Mouse (Mus musculus) left cerebral cortex, adult 11 months (tissue): Measurements from ENCODE around the gene Atp2a2.
"Not testable (repeated sequence)": the region's sequence is repeated elsewhere in the genome, so short reads cannot be mapped to it uniquely, and the experiment has no call there.

Experiments
- DNase-seq: peaks from one replicate; pipeline ENCODE4 v3.0.0; 2022; ENCODE audit warnings: low spot score

Atp2a2 gene

DNA sequence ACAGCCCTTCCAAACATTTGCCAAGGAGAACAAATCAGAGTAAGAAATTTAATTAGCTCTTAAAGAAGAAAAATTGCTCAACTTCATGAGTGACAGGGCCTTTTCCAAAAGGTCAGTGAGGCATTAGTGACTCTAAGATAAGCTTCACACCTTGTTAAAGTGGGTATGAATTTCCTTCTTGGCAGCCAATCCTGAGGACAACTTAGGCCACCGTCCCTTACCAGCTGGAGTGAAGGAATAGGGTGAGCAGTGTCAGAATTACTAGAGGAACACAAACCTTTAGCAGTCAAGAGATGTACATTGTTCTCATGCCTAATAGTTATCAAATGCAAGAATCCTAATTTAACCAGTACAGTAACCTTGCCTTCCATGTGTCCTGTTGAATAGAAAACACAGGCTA lies 7.6 kb downstream of the Atp2a2 start:
- no peak for DNase-seq

DNA sequence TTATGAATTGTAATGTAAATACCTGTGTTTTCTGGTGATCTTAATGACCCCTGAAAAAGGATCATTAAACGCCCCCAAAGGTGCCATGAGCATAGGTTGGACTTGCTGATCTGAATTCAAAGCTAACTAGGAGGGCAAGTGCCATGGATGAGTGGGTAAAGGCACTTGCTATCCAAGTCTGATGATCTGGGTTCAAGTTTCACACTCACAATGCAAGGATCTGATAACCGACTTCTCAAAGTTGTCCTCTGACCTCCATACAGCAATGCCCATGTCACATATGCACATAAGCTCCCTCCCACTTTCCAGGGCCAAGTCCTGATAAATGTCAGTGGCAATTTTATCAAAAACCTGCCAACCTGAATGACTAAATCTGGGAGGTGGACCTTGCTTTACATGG lies 9.0 kb downstream of the Atp2a2 start:
- DNase-seq = no peak

DNA sequence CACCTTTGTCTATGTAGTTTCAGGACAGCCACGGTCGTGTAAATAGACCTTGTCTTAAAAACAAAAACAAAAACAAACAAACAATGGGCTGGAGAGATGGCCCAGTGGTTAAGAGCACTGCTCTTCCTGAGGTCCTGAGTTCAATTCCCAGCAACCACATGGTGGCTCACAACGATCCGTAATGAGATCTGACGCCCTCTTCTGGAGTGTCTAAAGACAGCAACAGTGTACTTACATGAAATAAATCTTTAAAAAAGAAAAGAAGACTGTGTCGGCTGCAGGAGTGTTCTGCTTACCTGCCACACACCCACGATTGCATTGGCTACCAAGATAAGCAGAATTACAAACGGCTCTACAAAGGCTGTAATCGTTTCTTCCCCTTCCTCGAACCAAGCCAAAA lies 10.6 kb downstream of the Atp2a2 start:
- DNase-seq = no peak

DNA sequence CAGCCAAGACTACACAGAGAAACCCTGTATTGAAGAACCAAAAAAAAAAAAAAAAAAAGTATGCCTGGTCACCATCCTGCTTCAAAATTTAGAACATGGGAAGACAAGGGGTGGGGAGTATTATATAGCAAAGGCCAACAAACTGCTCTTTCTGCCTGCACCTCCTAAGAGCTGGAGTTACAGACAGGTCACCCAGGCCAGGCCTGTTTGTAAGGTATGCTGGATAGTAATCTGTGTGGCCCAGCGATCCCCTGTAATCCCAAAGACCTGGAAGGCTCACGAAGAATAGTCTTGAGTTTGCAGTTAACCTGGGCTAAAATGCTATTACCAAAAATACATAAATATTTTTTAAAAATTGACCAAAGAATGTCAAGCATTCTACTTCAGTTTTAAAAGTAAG lies 11.9 kb downstream of the Atp2a2 start:
- no peak for DNase-seq

DNA sequence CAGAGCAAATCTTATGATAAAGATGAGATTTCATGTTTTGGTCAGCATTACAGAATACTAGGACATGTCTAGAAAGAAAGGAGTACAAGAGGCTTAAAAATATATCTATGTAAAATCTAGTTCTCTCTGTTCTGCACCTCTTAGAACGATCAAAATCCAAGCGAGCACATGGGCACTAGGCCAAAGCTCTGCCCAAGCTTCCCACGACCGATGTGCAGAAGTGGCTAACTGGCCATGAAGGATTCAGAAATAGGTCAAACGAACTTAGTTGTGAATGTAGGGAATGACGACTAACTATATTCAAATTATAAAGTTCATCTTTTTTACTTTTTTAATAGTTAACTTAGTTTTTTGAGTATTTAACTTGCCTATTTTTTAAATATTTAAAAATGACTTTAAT lies 14.2 kb downstream of the Atp2a2 start:
- no peak for DNase-seq

DNA sequence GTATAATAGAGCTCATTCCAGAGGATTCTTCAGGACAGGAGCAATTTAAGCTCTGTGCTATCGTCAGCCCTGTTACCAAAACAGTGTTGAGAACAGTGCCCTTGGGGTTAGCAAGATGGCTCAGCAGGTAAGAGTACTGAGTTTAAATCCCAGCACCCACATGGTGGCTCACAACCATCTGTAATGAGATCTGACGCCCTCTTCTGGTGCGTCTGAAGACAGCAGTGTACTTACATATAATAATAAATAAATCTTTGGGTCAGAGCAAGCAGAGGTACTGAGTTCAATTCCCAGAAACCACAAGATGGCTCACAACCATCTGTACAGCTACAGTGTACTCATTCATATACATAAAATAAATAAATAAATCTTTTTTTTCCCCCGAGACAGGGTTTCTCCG lies 15.8 kb downstream of the Atp2a2 start:
- not testable (repeated sequence) for DNase-seq

DNA sequence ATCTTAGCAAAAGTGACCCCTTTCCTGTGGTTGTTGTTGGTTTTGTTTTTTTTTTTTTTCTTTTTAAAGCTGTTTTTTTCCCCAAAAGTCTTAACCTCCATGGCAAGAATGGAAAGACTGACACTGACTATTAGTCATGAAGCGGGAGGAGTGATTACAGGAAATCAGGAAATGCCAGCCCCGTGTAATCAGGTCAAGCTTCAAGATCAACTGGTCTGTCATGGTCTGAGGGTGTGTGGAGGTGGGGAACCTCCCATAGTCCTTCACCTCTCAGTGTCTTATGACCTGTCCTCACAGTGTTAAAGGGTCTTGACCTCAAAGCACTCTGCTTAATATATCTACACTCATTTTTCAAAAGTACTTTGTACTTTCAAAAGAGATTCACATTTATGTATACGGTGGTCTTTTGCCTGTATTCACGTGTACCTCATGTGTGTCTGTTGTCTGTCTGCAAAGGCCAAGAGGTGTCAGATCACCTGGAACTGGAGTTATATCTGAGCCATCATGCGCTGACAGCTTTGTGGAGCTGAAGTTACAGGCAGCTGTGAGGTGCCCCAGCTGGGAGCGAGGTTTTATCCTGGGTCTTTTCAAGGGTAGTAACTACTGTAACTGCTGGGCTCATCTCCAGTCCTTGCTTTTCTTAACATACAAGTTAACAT lies 19.2 kb downstream of the Atp2a2 start:
- DNase-seq = no peak

DNA sequence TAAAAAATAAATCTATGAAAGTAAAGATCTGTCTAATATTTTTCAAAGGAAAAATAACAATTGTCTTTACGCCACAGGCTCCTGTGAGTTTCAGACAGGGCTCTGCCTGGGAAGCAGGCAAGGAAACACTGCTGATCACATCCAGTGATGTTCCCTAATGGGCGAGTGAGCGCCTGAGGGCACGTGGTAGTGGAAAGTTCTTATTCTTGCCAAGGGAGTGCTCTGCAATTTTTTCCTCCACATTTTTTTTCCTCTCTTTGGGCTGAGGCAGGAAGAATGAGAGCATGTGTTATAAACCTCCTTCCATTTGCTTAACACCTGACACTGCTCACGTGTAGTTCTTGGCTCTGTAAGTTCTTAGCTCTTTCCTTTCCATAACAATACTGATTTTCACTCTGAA lies 20.2 kb downstream of the Atp2a2 start:
- DNase-seq = no peak

DNA sequence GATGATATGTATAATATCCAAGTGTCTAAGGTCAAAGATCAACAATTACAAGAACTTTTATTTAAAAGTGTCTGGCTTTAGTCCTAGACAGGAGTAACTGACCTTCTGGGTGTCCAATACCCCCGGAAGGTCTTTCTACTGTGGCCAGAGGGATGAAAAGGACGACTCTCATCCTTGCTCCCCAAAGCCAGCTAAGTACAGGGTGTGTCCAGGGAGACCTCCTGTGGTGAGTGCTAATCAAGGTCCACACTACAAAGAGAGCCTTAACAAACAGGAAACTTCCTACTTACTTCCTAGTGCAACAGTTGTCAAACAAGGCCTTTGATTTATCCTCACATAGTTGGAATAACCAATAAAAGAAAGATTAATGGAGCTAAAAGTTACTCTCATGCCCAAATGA lies 22.9 kb downstream of the Atp2a2 start:
- no peak for DNase-seq

DNA sequence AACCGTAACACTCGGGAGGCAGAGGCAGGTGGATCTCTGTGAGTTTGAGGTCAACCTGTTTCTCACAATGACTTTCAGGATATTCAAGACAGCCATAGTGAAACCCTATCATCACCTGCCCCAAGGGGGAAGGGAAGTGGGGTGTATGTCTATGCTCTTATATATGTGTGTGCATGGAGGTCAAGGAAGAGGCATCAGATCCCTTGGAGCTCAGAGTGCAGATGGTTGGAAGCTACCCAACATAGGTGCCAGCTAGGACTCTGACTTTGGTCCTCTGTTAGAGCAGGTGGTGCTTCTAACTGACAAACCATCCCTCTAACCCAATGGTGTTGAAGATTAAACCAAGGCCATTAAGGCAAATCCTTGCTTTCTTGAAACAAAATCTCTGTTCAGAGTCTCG lies 24.5 kb downstream of the Atp2a2 start:
- no peak for DNase-seq

DNA sequence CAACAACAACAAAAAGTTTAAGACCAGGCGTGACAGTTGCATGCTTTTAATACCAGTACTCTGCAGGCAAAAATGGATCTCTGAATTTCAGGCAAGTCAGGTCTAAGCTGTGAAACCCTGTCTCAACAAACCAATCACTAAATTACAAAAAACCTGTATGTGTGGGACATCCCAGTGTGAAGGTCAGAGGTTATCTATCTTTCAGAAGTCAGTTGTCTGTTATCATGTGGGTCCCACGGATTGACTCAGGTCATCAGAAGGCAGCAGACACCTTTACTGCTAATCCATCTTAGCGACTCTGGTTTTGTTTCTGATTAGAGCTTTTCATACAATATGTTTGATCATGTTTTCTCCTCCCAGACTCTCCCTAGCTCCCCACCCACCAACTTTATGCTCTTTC lies 25.9 kb downstream of the Atp2a2 start:
- no peak for DNase-seq

DNA sequence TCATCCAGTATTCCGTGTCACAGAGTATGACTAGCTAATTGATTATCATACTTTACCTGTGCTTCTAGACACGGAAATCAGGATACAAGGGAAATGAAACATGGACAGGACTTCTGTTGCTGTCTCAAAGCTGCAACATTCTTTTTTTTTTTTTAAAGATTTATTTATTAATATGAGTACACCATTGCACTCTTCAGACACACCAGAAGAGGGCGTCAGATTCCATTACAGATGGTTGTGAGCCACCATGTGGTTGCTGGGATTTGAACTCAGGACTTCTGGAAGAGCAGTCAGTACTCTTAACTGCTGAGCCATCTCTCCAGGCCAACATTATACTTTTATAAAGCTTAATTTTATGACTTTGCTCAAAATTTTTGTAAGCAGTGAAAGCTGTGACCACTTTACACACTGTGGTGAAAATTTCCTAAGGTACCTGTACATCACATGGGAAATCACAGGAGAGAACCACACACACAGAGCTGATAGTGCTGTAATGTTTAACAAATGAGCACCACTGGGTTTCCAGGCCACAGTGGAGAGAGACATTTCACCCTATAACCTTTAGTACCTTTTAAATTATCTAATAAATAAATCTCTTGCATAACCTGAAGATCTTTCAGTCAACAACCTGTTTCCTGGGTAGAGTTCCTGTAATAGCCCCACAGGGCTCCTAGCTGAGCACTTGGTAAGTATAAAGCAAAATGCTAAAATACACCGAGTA lies 27.2 kb downstream of the Atp2a2 start:
- no peak for DNase-seq

DNA sequence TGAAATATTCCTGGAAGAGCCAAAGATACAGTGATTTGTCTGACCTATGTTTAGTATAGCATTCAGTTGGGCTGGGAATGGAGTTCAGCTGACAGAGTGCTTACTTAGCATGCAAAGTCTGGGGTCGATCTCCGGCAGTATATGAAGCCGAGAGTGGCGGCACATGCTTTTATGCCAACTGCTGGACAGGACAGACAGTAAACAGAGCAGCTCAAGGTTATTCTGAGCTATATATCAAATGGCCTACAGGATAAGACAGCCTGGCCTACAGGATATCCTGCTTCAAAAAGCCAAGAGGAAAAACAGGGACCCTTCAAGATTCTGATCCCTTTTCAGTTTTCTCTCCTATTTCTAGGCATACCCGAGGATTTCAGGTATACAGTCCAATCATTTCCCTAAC lies 30.4 kb downstream of the Atp2a2 start:
- DNase-seq = no peak

DNA sequence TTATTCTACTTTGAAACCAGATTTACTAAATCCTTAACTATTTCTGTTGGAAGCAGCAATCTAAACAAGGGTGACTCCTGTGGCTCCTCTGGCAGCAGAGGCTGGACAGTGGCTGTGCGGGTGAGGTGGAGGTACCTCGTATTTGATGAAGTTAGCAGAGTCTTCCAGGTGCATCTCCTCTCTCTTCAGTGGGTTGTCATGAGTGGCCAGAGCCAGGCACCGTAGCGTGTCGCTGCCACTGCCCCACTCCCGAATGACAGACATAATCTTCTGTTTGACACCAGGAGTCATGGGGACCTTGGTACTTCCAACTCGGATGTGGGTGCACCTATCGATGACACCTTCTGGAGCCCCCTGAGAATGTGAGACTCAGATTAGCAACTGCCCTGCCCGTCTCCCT lies 40.6 kb downstream of the Atp2a2 start:
- DNase-seq = no peak

DNA sequence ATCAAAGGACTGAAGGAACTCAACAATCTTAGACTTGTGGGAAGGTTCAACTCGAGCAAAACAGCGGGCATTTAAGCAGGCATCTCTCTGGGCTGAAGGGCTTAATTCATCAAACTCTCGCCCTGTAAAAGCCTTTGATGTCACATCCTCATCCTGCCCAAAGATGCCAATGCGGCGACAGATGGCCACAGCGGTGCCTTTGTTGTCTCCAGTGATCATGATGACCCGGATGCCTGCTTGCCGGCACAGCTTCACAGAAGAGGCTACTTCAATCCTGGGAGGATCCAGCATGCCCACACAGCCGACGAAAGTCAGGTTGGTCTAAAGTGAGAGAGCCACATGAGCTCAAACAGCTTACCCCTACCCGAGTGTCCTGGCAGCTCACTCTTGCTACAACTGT lies 41.4 kb downstream of the Atp2a2 start:
- DNase-seq = no peak

DNA sequence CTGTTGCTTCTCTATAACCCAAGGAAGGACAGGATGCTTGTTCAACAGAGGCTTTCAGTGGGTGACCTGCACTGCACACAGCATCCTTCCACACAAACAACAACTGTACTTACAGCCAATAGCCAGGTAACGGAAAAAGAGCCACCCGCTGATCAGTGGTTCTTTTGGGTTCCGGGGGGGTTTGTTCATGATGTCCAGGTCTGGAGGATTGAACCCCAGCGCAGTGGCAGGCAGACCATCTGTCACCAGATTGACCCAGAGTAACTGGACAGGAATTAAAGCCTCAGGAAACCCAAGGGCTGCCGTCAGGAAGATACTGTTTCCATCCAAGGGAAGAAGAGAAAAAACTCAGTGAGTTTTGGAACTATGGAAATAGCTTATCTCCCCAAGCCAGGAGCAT lies 42.7 kb downstream of the Atp2a2 start:
- no peak for DNase-seq

DNA sequence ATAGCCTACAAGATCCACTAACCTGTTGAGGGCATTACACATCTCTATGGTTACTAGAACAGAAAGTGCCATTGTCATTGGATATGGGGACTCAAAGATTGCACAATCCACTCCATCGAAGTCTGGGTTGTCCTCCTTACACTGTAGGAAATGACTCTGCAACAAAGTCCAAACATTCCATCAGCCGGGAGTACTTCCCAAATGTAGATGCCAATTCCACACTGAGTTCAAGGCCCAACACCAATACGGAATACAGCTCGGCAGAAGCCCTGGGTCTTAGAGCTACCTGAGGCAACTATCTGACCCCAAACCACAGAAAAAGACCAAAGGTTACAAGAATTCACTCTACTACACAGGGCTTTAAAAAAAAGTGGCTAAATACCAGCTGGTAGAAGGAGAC lies 44.0 kb downstream of the Atp2a2 start:
- DNase-seq = no peak

DNA sequence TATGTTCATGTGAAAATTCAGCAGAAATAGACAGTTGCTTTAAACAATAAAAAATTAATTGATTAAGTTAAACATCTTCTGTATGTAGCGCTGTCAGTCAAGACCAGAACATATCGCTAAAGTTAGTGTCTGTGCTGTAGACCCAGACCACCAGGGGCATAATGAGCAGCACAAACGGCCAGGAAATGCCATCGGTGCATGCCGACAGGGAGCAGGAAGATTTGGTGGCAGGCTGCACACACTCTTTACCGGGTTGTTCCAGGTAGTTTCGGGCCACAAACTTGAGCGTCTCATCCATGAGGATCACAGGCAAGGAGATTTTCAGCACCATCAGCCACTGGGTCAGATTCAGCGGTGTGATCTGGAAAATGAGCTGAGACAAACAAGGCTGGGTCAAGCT lies 45.0 kb downstream of the Atp2a2 start:
- not testable (repeated sequence) for DNase-seq

DNA sequence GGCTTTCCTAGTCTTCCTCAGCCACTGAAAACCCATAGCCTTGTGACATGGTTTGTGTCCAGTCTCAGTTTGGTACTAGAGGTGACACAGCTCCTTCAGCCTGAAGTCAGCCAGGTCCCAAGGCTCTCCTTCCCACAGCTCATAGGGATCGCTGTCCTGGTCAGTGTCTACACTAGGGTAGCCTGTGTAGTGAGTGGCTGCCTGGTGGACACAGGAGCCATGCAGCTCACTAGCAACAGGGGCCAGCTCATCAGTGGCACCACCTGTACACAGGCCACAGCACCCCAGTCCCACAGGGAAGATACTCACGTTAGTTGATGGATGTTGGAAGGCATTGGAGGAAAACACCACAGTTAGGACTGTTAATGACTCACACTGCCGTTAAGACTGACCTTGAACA lies 46.4 kb downstream of the Atp2a2 start:
- no peak for DNase-seq

DNA sequence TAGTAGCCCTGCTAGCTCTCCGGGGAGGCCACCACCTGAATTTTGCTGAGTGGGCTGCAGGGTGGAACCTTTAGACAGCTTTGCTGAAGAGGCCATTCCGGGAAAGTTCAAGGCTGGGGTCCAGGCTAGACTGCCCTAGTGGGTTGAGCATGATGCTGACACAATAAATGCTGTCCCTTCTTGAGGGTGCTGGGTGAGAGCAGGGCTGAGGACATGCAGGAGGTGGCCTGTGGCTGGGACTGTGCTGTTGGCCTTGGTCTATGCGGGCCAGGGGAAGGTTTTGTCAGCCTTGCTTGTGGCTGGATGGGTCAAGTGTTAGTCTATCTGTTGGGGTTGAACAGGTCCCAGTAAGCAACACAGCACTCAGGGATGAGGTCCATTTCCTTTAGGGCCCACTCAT lies 47.1 kb downstream of the Atp2a2 start:
- no peak for DNase-seq

DNA sequence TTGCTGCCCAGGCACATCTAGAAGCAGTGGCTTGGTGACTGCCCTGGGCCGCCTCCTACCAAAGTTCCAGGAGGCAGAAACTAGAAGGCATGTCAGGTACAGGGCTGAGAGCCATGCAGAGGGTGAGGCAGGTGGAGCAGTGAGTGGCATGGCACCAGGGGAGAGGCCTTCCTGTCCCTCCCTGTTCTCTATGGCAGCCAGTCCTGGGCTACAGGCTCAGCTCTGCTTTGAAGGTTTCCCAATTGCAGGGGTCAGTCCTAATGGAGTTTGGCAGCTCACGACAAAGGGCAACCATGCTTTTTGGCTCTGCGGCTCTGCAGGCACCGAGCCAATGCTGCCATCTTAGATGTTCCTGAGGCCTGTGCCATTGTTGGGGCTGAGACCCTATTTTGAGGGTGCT lies 47.6 kb downstream of the Atp2a2 start:
- no peak for DNase-seq

DNA sequence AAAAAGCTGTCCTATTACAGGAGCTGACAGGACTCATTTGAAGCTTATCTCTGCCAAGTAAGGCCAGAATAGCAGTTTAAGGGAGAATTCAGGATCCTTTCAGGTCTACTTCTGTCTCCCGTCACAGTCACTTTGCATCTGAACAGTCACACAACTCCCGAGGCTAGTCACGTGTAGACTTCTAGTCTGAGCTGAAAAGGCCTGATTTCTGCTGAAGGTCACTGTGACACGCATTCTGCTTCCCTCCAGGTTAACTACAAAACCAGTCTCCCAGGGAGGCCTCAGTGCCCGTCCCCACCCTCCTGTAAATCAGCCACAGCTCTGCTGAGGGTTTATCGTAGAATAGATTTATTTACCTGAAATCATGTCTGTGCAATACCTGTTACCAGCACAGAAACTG lies 48.8 kb downstream of the Atp2a2 start:
- DNase-seq = no peak

DNA sequence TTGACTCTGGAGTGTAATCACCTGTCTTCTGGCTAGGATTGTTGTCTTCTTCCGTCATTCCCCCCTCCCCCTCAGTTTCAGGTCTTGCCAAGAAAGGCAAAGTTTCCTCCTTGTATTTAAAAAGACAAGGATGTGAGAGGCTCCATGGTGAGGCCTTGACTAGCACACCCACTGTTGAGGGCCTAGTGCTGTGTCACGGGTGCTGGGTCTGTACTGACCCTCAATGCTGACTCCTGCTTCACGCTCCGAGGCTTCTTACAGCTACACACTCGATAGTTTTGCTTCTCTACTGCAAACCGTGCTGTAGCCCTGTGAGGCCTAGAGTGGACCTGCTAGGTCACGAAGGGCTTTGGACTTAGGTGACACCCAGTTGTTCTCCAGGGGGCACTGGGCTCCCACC lies 49.8 kb downstream of the Atp2a2 start:
- no peak for DNase-seq

DNA sequence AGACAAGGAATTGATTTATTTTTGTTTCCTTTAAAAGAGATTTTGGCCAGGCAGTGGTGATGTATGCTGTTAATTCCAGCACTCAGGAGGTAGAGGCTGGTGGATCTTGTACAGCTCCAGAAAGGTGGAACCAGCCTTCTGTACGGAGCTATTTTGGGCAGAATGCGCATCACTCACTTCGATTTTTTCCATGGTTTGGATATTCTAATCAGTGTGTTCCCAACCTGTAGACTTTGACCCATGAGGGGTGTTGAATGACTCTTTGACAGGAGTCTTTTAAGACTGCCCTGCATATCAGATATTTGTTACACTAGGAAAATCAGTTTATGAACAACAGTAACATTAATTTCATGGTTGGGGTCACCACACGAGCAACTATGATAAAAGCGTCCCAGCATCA lies 50.7 kb downstream of the Atp2a2 start:
- no peak for DNase-seq
